Mouse (Mus musculus) liver, embryonic 14.5 days (tissue): ENCODE data around the gene Fanci. TPM values are rescaled to one million over a fixed set of nuclear protein-coding genes. Genes with fewer than 3 reads are reported as not detected.

Source experiments
- ATAC-seq: fragments of 200-750 bp; cut with Nextera tagmentation; 2 replicates; pipeline ENCODE4 v1.8.0; 2017; ENCODE audit warnings: moderate number of reproducible peaks, mild to moderate bottlenecking, moderate library complexity; ENCODE audit not compliant: insufficient read depth
- DNase-seq, 3 experiments: peaks; one replicate each; pipeline ENCODE4 v3.0.0-alpha.2; 2012 to 2013; ENCODE audit warnings: low read depth in 3 of 3, low spot score in 3 of 3
- H3K27ac ChIP-seq: fragments of 300-500 bp; sonication (generic); 2 replicates; pipeline ENCODE4 v1.5.1; 2014; ENCODE audit warnings: moderate library complexity, mild to moderate bottlenecking, control low read depth, inconsistent platforms
- H3K27me3 ChIP-seq: fragments of 300-500 bp; sonication (generic); 2 replicates; pipeline ENCODE4 v1.6.1; 2014; ENCODE audit warnings: mild to moderate bottlenecking, low read length, moderate library complexity; ENCODE audit not compliant: control insufficient read depth, insufficient read depth
- H3K36me3 ChIP-seq: fragments of 300-500 bp; sonication (generic); replicated peaks from 2 replicates; pipeline ENCODE4 v1.6.1; 2014; ENCODE audit warnings: low read depth; ENCODE audit not compliant: control insufficient read depth, insufficient read depth
- H3K4me1 ChIP-seq, 2 experiments: fragments of 200-500 bp in 1 of 2; fragments of 300-500 bp in 1 of 2; sonication (generic) in 1 of 2; replicated peaks; 2 replicates each; pipeline ENCODE4 v1.6.1; 2012 to 2014; ENCODE audit warnings: antibody characterized with exemption in 1 of 2, inconsistent platforms in 1 of 2, low read length in 1 of 2; ENCODE audit not compliant: control insufficient read depth in 2 of 2, insufficient read depth in 2 of 2
- H3K4me2 ChIP-seq: fragments of 300-500 bp; sonication (generic); 2 replicates; pipeline ENCODE4 v1.6.1; 2014; ENCODE audit warnings: low read depth, mild to moderate bottlenecking, control low read depth, moderate library complexity
- H3K4me3 ChIP-seq, 2 experiments: fragments of 200-500 bp in 1 of 2; fragments of 300-500 bp in 1 of 2; sonication (generic) in 1 of 2; 2 replicates each; pipeline ENCODE4 v1.5.1; 2012 to 2014; ENCODE audit warnings: low read depth in 2 of 2, low read length in 2 of 2, mild to moderate bottlenecking in 2 of 2, control low read depth in 1 of 2, inconsistent platforms in 1 of 2, moderate library complexity in 1 of 2; ENCODE audit not compliant: insufficient read depth in 1 of 2
- H3K9ac ChIP-seq: fragments of 300-500 bp; sonication (generic); replicated peaks from 2 replicates; pipeline ENCODE4 v1.6.1; 2014; ENCODE audit warnings: mild to moderate bottlenecking, control low read depth, moderate library complexity
- H3K9me3 ChIP-seq: fragments of 300-500 bp; sonication (generic); 2 replicates; pipeline ENCODE4 v1.6.1; 2016; ENCODE audit warnings: low read length, mixed read lengths; ENCODE audit not compliant: control insufficient read depth
- CTCF ChIP-seq: IDR thresholded peaks from 2 replicates; pipeline ENCODE4 v1.5.1; 2016; ENCODE audit warnings: antibody characterized with exemption, low read depth, control low read depth
- EP300 ChIP-seq: IDR thresholded peaks from 2 replicates; pipeline ENCODE4 v1.6.1; 2016; ENCODE audit warnings: antibody characterized with exemption, low read depth
- WGBS: fragments of 180-500 bp; shearing (Covaris S2); extraction: QIAGEN DNeasy Blood & Tissue Kit; methylation state at CpG from one replicate; pipeline ENCODE4 v1.1.7; 2014; ENCODE audit not compliant: insufficient replicate concordance; 5-methylcytosine and 5-hydroxymethylcytosine counted together
- polyA plus RNA-seq, 2 experiments: library from polyadenylated mRNA; depleted of rRNA in 1 of 2; stranded (reverse) in 1 of 2; unstranded in 1 of 2; fragments of >200 nt; fragmentation: Nextera tagmentation in 1 of 2; extraction: Ambion mirVana in 1 of 2; gene quantifications; 2 replicates each; pipeline versions ENCODE4 v1.2.1 to v1.2.3; 2012 to 2014

Fanci gene
- polyA plus RNA-seq, 2 experiments = 6.7 to 10.0 TPM

DNA sequence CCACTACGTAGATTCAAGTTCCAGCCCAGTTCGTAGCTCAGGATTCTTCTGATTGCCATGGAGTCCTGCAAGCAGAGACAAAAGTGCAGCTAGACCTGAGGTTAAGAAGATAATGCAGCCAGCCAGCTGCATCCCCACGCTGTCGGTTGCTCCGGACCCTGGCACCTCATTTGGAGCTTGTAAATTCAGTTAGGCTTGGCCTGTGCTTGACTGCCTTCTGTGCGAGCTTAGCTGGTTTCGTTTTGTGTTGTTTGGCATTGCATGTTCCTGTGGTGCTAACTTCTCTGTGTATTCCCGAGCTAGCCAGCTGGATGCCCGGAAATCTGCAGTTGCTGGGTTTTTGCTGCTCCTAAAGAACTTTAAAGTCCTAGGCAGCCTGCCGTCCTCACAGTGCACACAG is 34.1 kb downstream of the Fanci start:
- no peak for TF ChIP-seq CTCF
- TF ChIP-seq EP300 = no peak
- H3K9ac ChIP-seq = no peak overlapping the region
- H3K27me3 ChIP-seq = no peaks in the 10 kb centered on the region
- no peaks in the 10 kb centered on the region for H3K9me3 ChIP-seq
- peaks cover 3% of the 10 kb centered on the region; the same call in 1 of the 2 replicates for H3K36me3 ChIP-seq
- H3K4me3 ChIP-seq = no peak overlapping the region
- H3K4me1 ChIP-seq = no peaks in the 10 kb centered on the region
- H3K4me2 ChIP-seq = no peak overlapping the region
- 84% methylated on average over 10 of the region's 10 CpGs for WGBS
- ATAC-seq (no peak), DNase-seq (no peak)
- no peak overlapping the region for H3K27ac ChIP-seq

- Histone ChIP-seq H3K9ac (no peak overlapping the region), H3K4me2 (no peak overlapping the region), H3K27ac (no peak overlapping the region), H3K27me3 (no peaks in the 10 kb centered on the region), H3K4me3 (no peak overlapping the region), H3K4me1 (no peaks in the 10 kb centered on the region), H3K9me3 (no peaks in the 10 kb centered on the region), H3K36me3 (peaks cover 3% of the 10 kb centered on the region; the same call in 1 of the 2 replicates)
- TF ChIP-seq CTCF = no peak
- TF ChIP-seq EP300 = no peak
- DNase-seq = no peak
- ATAC-seq = no peak
- WGBS = 63% methylated on average over 5 of the region's 5 CpGs
These were observed 36.5 kb downstream of the Fanci start for GRCm38 (mm10) chr7:79428243-79428642.

DNA sequence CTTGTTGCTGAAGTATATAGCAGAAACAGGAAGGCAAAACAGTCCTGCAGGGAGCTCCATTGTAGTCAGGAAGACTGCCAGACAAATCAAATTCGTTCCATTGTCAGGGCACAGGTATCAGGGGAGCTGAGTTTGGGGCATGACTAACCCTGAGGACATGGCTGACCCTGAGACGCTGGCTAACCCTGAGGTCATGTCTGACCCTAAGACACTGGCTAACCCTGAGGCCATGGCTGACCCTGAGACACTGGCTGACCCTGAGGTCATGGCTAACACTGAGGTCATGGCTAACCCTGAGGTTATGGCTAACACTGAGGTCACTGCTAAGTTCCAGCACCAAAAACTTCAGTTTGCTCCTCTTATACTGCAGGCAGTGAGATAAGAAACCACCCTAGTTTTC is 48.3 kb downstream of the Fanci start:
- Histone ChIP-seq H3K27ac (no peak overlapping the region), H3K4me2 (no peak overlapping the region), H3K9ac (no peak overlapping the region), H3K9me3 (no peaks in the 10 kb centered on the region), H3K27me3 (no peaks in the 10 kb centered on the region), H3K4me3 (no peak overlapping the region), H3K36me3 (peaks cover 15% of the 10 kb centered on the region), H3K4me1 (no peaks in the 10 kb centered on the region)
- 63% methylated on average over 2 of the region's 2 CpGs for WGBS
- no peak for DNase-seq
- TF ChIP-seq CTCF (no peak), EP300 (no peak)
- no peak for ATAC-seq

GRCm38 (mm10) chr7:79447048-79447447 is 55.3 kb downstream of the Fanci start:
- ATAC-seq (no peak), DNase-seq (no peak)
- H3K36me3 ChIP-seq = peaks cover 45% of the 10 kb centered on the region
- H3K9ac ChIP-seq = no peak overlapping the region
- H3K27ac ChIP-seq = no peak overlapping the region
- 65% methylated on average over 2 of the region's 2 CpGs for WGBS
- no peaks in the 10 kb centered on the region for H3K9me3 ChIP-seq
- no peaks in the 10 kb centered on the region for H3K4me1 ChIP-seq
- no peak overlapping the region for H3K4me3 ChIP-seq
- no peak overlapping the region for H3K4me2 ChIP-seq
- H3K27me3 ChIP-seq = no peaks in the 10 kb centered on the region
- TF ChIP-seq EP300 = no peak
- TF ChIP-seq CTCF = no peak

DNA sequence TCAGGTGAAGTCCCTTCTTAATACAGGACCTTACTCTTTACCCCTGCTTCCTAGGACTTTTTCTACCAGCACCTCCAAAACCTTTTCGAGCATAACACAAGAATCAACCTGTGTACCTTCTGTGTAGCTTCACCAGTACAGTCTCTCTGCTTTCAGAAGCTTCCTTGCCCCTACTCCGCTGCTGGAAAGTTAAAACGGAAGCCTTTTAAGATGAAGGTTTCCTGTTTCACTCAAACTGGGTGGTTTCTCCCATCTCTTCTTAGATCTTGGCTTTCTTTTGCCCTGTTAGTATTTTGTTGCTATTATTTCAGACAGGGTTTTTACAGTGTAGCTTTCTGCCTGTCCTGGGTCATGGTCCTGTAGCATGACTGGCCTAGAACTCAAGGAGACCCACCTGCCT is 55.8 kb downstream of the Fanci start:
- no peaks in the 10 kb centered on the region for H3K4me1 ChIP-seq
- H3K27me3 ChIP-seq = no peaks in the 10 kb centered on the region
- H3K27ac ChIP-seq = no peak overlapping the region
- DNase-seq = no peak
- H3K4me2 ChIP-seq = no peak overlapping the region
- WGBS = 78% methylated on average over 3 of the region's 3 CpGs
- H3K36me3 ChIP-seq = peaks cover 49% of the 10 kb centered on the region
- H3K9ac ChIP-seq = no peak overlapping the region
- H3K4me3 ChIP-seq = no peak overlapping the region
- TF ChIP-seq EP300 (no peak), CTCF (no peak)
- H3K9me3 ChIP-seq = no peaks in the 10 kb centered on the region
- ATAC-seq = no peak
